Mouse (Mus musculus) myocyte (in vitro differentiated cells): ENCODE measurements around the gene Itprid2.

Experiments used
- CEBPB ChIP-seq: IDR thresholded peaks from 2 replicates; pipeline ENCODE4 v1.6.1; 2011; ENCODE audit warnings: mild to moderate bottlenecking, moderate library complexity; ENCODE audit not compliant: poor library complexity, insufficient read depth, severe bottlenecking
- MAX ChIP-seq: IDR thresholded peaks from one replicate; pipeline ENCODE4 v1.6.1; 2011; ENCODE audit warnings: low read depth, mild to moderate bottlenecking, control low read depth
- MYOG ChIP-seq, 3 experiments: IDR thresholded peaks; one replicate each; pipeline ENCODE4 v1.6.1; 2011; ENCODE audit warnings: control low read depth in 2 of 3, low read depth in 2 of 3, mild to moderate bottlenecking in 2 of 3; ENCODE audit not compliant: insufficient read length in 2 of 3, control insufficient read depth in 1 of 3, insufficient read depth in 1 of 3

DNA sequence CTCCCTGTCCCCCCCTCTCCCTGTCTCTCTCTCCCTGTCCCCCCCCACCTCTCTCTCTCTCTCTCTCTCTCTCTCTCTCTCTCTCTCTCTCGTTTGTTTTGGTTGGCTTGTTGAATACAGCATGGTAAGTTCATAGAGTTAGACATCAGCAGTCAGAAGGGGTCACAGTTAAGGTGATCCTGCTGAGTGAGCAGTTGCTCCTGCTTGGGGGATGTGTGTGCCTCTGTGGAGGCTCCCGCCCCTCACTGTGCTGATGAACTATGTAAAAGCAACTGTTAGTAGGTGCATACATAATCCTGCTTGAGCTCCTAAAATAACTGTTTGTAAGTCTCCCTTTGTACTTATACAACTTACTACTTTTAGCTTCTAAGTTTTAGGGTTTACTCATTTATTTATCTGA lies 12.6 kb downstream of the Itprid2 start:
- TF ChIP-seq MYOG (IDR thresholded peaks at IDR 0.05; ENCODE audit: control insufficient read depth in 1 of 3, insufficient read depth in 1 of 3, insufficient read length in 2 of 3, low read depth in 2 of 3), result peak in 2 of 3 experiments; percentile 28 to 71
- no peak for TF ChIP-seq CEBPB
- no peak for TF ChIP-seq MAX
